Mouse (Mus musculus): Measurements from ENCODE around the gene Pitpnm3. TPM values are rescaled to one million over a fixed set of nuclear protein-coding genes. Genes with fewer than 3 reads are reported as not detected.

Gene Pitpnm3
- polyA plus RNA-seq, 1 experiment from 2014 or later = 0.18 TPM

- WGBS = 88% methylated on average over 4 of the region's 4 CpGs
- Histone ChIP-seq H3K36me3 (ENCODE audit: control insufficient read depth, insufficient read depth) (peaks cover 23% of the 10 kb centered on the region), H3K27ac (ENCODE audit: low read length) (no peak overlapping the region), H3K4me2 (ENCODE audit: low read depth, low read length) (no peak overlapping the region), H3K9me3 (replicated peaks; ENCODE audit: control insufficient read depth, low read length) (no peaks in the 10 kb centered on the region), H3K9ac (ENCODE audit: low read length) (no peak overlapping the region), H3K27me3 (ENCODE audit: control insufficient read depth, insufficient read depth, low read length) (no peaks in the 10 kb centered on the region), H3K4me1 (ENCODE audit: control insufficient read depth, insufficient read depth, low read length) (no peaks in the 10 kb centered on the region), H3K4me3 (ENCODE audit: low read length) (no peak overlapping the region)
- no peak for ATAC-seq (replicated peaks; ENCODE audit: extremely low read depth, insufficient read depth, low FRiP score)
Observed at GRCm38 (mm10) chr11:72169871-72170270, 34.3 kb upstream of the Pitpnm3 start.

- Histone ChIP-seq H3K9me3 (replicated peaks; ENCODE audit: control insufficient read depth, low read length) (no peaks in the 10 kb centered on the region), H3K4me3 (ENCODE audit: low read length) (no peak overlapping the region), H3K27ac (ENCODE audit: low read length) (no peak overlapping the region), H3K9ac (ENCODE audit: low read length) (no peak overlapping the region), H3K4me2 (ENCODE audit: low read depth, low read length) (no peak overlapping the region), H3K27me3 (ENCODE audit: control insufficient read depth, insufficient read depth, low read length) (no peaks in the 10 kb centered on the region), H3K4me1 (ENCODE audit: control insufficient read depth, insufficient read depth, low read length) (no peaks in the 10 kb centered on the region), H3K36me3 (ENCODE audit: control insufficient read depth, insufficient read depth) (peaks cover 28% of the 10 kb centered on the region)
- no peak for ATAC-seq (replicated peaks; ENCODE audit: extremely low read depth, insufficient read depth, low FRiP score)
- 85% methylated on average over 2 of the region's 2 CpGs for WGBS
Observed at GRCm38 (mm10) chr11:72163198-72163597, 27.6 kb upstream of the Pitpnm3 start.

GRCm38 (mm10) chr11:72156624-72157023 is 21.0 kb upstream of the Pitpnm3 start:
- Histone ChIP-seq H3K27ac (ENCODE audit: low read length) (no peak overlapping the region), H3K9me3 (replicated peaks; ENCODE audit: control insufficient read depth, low read length) (no peaks in the 10 kb centered on the region), H3K4me2 (ENCODE audit: low read depth, low read length) (no peak overlapping the region), H3K4me3 (ENCODE audit: low read length) (no peak overlapping the region), H3K4me1 (ENCODE audit: control insufficient read depth, insufficient read depth, low read length) (no peaks in the 10 kb centered on the region), H3K9ac (ENCODE audit: low read length) (no peak overlapping the region), H3K36me3 (ENCODE audit: control insufficient read depth, insufficient read depth) (peaks cover 24% of the 10 kb centered on the region; the same call in 1 of the 2 replicates), H3K27me3 (ENCODE audit: control insufficient read depth, insufficient read depth, low read length) (no peaks in the 10 kb centered on the region)
- no peak for ATAC-seq (replicated peaks; ENCODE audit: extremely low read depth, insufficient read depth, low FRiP score)
- WGBS = 68% methylated on average over 2 of the region's 2 CpGs

- Histone ChIP-seq H3K9ac (ENCODE audit: low read length) (no peak overlapping the region), H3K4me2 (ENCODE audit: low read depth, low read length) (no peak overlapping the region), H3K27ac (ENCODE audit: low read length) (no peak overlapping the region), H3K4me1 (ENCODE audit: control insufficient read depth, insufficient read depth, low read length) (no peaks in the 10 kb centered on the region), H3K4me3 (ENCODE audit: low read length) (no peak overlapping the region), H3K9me3 (replicated peaks; ENCODE audit: control insufficient read depth, low read length) (no peaks in the 10 kb centered on the region), H3K36me3 (ENCODE audit: control insufficient read depth, insufficient read depth) (peaks cover 24% of the 10 kb centered on the region; the same call in 1 of the 2 replicates), H3K27me3 (ENCODE audit: control insufficient read depth, insufficient read depth, low read length) (no peaks in the 10 kb centered on the region)
- WGBS = 76% methylated on average over 4 of the region's 4 CpGs
- no peak for ATAC-seq (replicated peaks; ENCODE audit: extremely low read depth, insufficient read depth, low FRiP score)
Observed at GRCm38 (mm10) chr11:72155981-72156428, 20.4 kb upstream of the Pitpnm3 start.

- Histone ChIP-seq H3K4me1 (ENCODE audit: control insufficient read depth, insufficient read depth, low read length) (no peaks in the 10 kb centered on the region), H3K27ac (ENCODE audit: low read length) (no peak overlapping the region), H3K27me3 (ENCODE audit: control insufficient read depth, insufficient read depth, low read length) (no peaks in the 10 kb centered on the region), H3K9me3 (replicated peaks; ENCODE audit: control insufficient read depth, low read length) (no peaks in the 10 kb centered on the region), H3K4me3 (ENCODE audit: low read length) (no peak overlapping the region), H3K4me2 (ENCODE audit: low read depth, low read length) (no peak overlapping the region), H3K9ac (ENCODE audit: low read length) (no peak overlapping the region), H3K36me3 (ENCODE audit: control insufficient read depth, insufficient read depth) (peaks cover 24% of the 10 kb centered on the region; the same call in 1 of the 2 replicates)
- no peak for ATAC-seq (replicated peaks; ENCODE audit: extremely low read depth, insufficient read depth, low FRiP score)
- WGBS = 73% methylated on average over 11 of the region's 11 CpGs
Observed at GRCm38 (mm10) chr11:72155186-72155980, 19.8 kb upstream of the Pitpnm3 start.

DNA sequence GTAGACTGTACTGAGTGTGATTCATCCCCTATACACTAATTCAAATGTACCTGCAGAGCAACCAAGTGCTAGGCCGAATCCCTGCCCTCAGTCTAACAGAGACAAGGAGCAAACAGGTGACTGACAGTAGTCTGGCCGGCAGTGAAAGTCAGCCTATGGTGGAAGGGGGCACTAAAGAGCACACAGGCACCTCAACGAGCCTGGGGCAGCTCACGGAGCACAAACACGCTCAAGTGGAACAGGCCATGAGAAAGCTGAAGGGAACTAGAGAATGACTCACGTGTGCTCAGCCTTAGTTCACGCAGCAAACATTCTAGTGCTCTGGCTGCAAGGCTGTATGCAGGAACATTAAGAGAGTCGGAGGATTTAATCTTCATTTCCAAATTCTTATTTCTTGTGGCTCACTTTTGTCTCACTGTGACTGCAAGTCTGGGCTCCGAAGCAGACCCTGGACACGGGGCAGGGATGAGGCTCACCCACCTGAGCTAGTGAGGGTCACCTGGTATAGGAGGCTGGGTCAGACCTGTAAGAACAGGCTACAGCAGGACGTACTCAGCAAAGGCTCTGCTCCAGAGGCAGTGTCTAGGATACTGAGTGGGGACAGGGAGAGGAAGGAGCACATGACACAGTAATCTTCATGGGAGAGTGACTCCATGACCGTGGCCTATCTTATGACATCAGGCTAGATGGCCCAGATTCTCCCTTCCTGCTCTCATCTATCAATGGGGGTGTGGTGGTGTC is 17.7 kb upstream of the Pitpnm3 start:
- Histone ChIP-seq H3K4me2 (ENCODE audit: low read depth, low read length) (no peak overlapping the region), H3K4me1 (ENCODE audit: control insufficient read depth, insufficient read depth, low read length) (no peaks in the 10 kb centered on the region), H3K27ac (ENCODE audit: low read length) (no peak overlapping the region), H3K9ac (ENCODE audit: low read length) (no peak overlapping the region), H3K27me3 (ENCODE audit: control insufficient read depth, insufficient read depth, low read length) (no peaks in the 10 kb centered on the region), H3K9me3 (replicated peaks; ENCODE audit: control insufficient read depth, low read length) (no peaks in the 10 kb centered on the region), H3K36me3 (ENCODE audit: control insufficient read depth, insufficient read depth) (peaks cover 16% of the 10 kb centered on the region; the same call in 1 of the 2 replicates), H3K4me3 (ENCODE audit: low read length) (no peak overlapping the region)
- WGBS = 78% methylated on average over 12 of the region's 12 CpGs
- no peak for ATAC-seq (replicated peaks; ENCODE audit: extremely low read depth, insufficient read depth, low FRiP score)

DNA sequence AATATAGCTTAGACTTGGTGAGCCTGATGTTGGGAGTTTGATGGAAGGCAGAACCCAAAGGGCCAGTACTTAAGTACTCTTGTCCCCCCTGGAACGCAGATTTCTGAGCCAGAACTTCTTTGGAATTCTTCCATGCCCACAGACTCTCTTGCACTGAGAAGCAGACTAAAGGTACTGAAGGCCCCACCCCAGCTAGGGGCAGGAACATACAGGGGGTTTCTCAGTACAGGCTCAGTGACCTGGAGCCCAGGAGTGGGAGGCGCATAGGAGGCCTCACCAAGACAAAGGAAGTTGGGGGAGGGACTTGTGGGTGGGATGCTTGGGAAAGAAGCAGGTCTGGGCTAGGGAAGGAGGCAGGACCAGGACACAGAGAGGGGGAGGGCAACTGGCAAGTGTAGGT is 15.5 kb upstream of the Pitpnm3 start:
- no peak for ATAC-seq (replicated peaks; ENCODE audit: extremely low read depth, insufficient read depth, low FRiP score)
- H3K27ac ChIP-seq (ENCODE audit: low read length) = no peak overlapping the region
- H3K4me2 ChIP-seq (ENCODE audit: low read depth, low read length) = no peak overlapping the region
- WGBS = 44% methylated on average over 2 of the region's 2 CpGs
- H3K36me3 ChIP-seq (ENCODE audit: control insufficient read depth, insufficient read depth) = peaks cover 9% of the 10 kb centered on the region; the same call in 1 of the 2 replicates
- no peaks in the 10 kb centered on the region for H3K27me3 ChIP-seq (ENCODE audit: control insufficient read depth, insufficient read depth, low read length)
- no peaks in the 10 kb centered on the region for H3K4me1 ChIP-seq (ENCODE audit: control insufficient read depth, insufficient read depth, low read length)
- no peak overlapping the region for H3K9ac ChIP-seq (ENCODE audit: low read length)
- no peak overlapping the region for H3K4me3 ChIP-seq (ENCODE audit: low read length)
- H3K9me3 ChIP-seq (replicated peaks; ENCODE audit: control insufficient read depth, low read length) = no peaks in the 10 kb centered on the region

DNA sequence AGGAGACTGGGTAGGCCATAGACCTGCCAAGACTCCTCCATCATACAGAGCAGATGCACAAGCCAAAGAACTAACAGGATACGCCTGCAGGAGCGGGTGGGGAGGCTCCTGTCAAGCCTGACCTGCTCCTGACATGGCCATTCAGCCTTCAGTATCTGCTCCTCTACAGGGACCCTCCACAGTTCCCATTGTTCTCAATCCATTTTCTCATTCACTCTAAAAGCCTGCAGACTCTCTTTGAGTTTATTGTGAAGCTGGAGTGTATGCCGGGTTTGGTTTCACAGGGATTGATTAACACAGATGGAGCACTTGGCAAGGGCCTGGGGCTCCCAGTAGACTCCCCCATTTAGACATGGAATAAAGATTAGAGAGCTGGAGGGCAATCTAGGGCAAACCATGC is 12.3 kb upstream of the Pitpnm3 start:
- 59% methylated on average over 3 of the region's 3 CpGs for WGBS
- ATAC-seq (replicated peaks; ENCODE audit: extremely low read depth, insufficient read depth, low FRiP score) = no peak

GRCm38 (mm10) chr11:72145877-72146248 is 10.3 kb upstream of the Pitpnm3 start:
- ATAC-seq (replicated peaks; ENCODE audit: extremely low read depth, insufficient read depth, low FRiP score) = no peak
- H3K27ac ChIP-seq (ENCODE audit: low read length) = no peak overlapping the region

More for the DNA sequence above, 12.3 kb upstream of the Pitpnm3 start:
- Histone ChIP-seq H3K27ac (ENCODE audit: low read length) (no peak overlapping the region), H3K9ac (ENCODE audit: low read length) (no peak overlapping the region), H3K4me1 (ENCODE audit: control insufficient read depth, insufficient read depth, low read length) (no peaks in the 10 kb centered on the region; the same call in 1 of the 2 replicates), H3K36me3 (ENCODE audit: control insufficient read depth, insufficient read depth) (no peaks in the 10 kb centered on the region), H3K27me3 (ENCODE audit: control insufficient read depth, insufficient read depth, low read length) (0 out of 2 replicates have a peak, but pooled peaks cover 4% of the 10 kb centered on the region), H3K9me3 (replicated peaks; ENCODE audit: control insufficient read depth, low read length) (no peaks in the 10 kb centered on the region), H3K4me2 (ENCODE audit: low read depth, low read length) (no peak overlapping the region), H3K4me3 (ENCODE audit: low read length) (no peak overlapping the region)

More at GRCm38 (mm10) chr11:72145877-72146248, 10.3 kb upstream of the Pitpnm3 start:
- Histone ChIP-seq H3K36me3 (ENCODE audit: control insufficient read depth, insufficient read depth) (no peaks in the 10 kb centered on the region), H3K27me3 (ENCODE audit: control insufficient read depth, insufficient read depth, low read length) (0 out of 2 replicates have a peak, but pooled peaks cover 4% of the 10 kb centered on the region), H3K9me3 (replicated peaks; ENCODE audit: control insufficient read depth, low read length) (no peaks in the 10 kb centered on the region), H3K4me1 (ENCODE audit: control insufficient read depth, insufficient read depth, low read length) (no peaks in the 10 kb centered on the region; the same call in 1 of the 2 replicates), H3K4me3 (ENCODE audit: low read length) (no peak overlapping the region), H3K4me2 (ENCODE audit: low read depth, low read length) (no peak overlapping the region), H3K9ac (ENCODE audit: low read length) (no peak overlapping the region)
- 72% methylated on average over 1 of the region's 1 CpGs for WGBS

Data from heart, embryonic 16.5 days (tissue).